Mouse (Mus musculus): ENCODE data around the gene Rnf130. TPM values are rescaled to one million over a fixed set of nuclear protein-coding genes. Genes with fewer than 3 reads are reported as not detected.

Gene Rnf130
- polyA plus RNA-seq, 1 experiment: 33.0 TPM

DNA sequence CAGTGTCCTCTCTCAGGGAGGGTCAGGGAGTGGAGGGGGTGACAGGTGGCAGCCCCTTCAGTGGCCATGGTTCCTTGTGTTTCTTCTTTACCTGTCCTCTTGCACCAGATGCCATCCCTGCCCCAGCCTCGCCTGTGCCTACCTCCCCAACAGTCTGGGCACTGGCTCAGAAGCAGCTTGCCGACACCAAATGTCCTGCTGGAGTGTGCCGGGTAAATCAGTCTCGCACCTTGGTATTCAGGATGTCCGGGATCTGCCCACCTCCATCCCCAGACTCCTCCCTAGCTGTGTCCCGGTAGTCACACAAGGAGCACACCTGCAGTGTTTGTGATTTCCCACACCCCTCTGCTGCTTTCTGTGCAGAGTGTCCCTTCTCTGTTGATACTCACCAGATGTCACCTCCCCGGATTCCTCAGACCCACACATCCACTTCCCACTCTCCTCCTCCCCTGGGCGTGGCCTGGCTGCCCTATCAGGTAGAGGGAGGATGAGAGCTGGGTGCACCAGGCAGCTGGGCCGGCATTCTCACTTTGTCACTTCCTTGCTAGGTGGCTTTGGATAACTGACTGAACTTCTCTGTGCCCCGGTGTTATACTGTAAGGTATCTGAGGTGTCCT, 113.2 kb downstream of the Rnf130 start:
- no peak overlapping the region for H3K4me3 ChIP-seq (replicated peaks; ENCODE audit: control insufficient read depth, low read depth, low read length)
- 69% methylated on average over 10 of the region's 10 CpGs for WGBS
- no peak for TF ChIP-seq POLR2A (IDR thresholded peaks at IDR 0.05; ENCODE audit: borderline replicate concordance, control insufficient read depth, low read depth, low read length)
- TF ChIP-seq CTCF (IDR thresholded peaks at IDR 0.05; ENCODE audit: control insufficient read depth, insufficient read depth, low read length): no peak
- peaks cover 2% of the 10 kb centered on the region; the same call in 1 of the 2 replicates for H3K4me1 ChIP-seq (ENCODE audit: control insufficient read depth, insufficient read depth, low read length)
- H3K27ac ChIP-seq (ENCODE audit: control insufficient read depth, insufficient read depth, low read depth, low read length, poor library complexity): no peak overlapping the region

GRCm38 (mm10) chr11:50139571-50139970, 114.4 kb downstream of the Rnf130 start:
- no peak for TF ChIP-seq POLR2A (IDR thresholded peaks at IDR 0.05; ENCODE audit: borderline replicate concordance, control insufficient read depth, low read depth, low read length)
- TF ChIP-seq CTCF (IDR thresholded peaks at IDR 0.05; ENCODE audit: control insufficient read depth, insufficient read depth, low read length): no peak
- Histone ChIP-seq H3K27ac (ENCODE audit: control insufficient read depth, insufficient read depth, low read depth, low read length, poor library complexity) (no peak overlapping the region), H3K4me1 (ENCODE audit: control insufficient read depth, insufficient read depth, low read length) (no peaks in the 10 kb centered on the region; the same call in 1 of the 2 replicates), H3K4me3 (replicated peaks; ENCODE audit: control insufficient read depth, low read depth, low read length) (no peak overlapping the region)
- 87% methylated on average over 7 of the region's 7 CpGs for WGBS

- no peak for TF ChIP-seq POLR2A (IDR thresholded peaks at IDR 0.05; ENCODE audit: borderline replicate concordance, control insufficient read depth, low read depth, low read length)
- TF ChIP-seq CTCF (IDR thresholded peaks at IDR 0.05; ENCODE audit: control insufficient read depth, insufficient read depth, low read length): no peak
- Histone ChIP-seq H3K4me1 (ENCODE audit: control insufficient read depth, insufficient read depth, low read length) (peaks cover 4% of the 10 kb centered on the region; the same call in 1 of the 2 replicates), H3K27ac (ENCODE audit: control insufficient read depth, insufficient read depth, low read depth, low read length, poor library complexity) (no peak overlapping the region), H3K4me3 (replicated peaks; ENCODE audit: control insufficient read depth, low read depth, low read length) (no peak overlapping the region)
- WGBS: 76% methylated on average over 3 of the region's 3 CpGs
Observed at GRCm38 (mm10) chr11:50145529-50145928, 120.4 kb downstream of the Rnf130 start.

- Histone ChIP-seq H3K4me3 (replicated peaks; ENCODE audit: control insufficient read depth, low read depth, low read length) (no peak overlapping the region), H3K27ac (ENCODE audit: control insufficient read depth, insufficient read depth, low read depth, low read length, poor library complexity) (no peak overlapping the region), H3K4me1 (ENCODE audit: control insufficient read depth, insufficient read depth, low read length) (peaks cover 4% of the 10 kb centered on the region; the same call in 1 of the 2 replicates)
- TF ChIP-seq CTCF (IDR thresholded peaks at IDR 0.05; ENCODE audit: control insufficient read depth, insufficient read depth, low read length) (no peak), POLR2A (IDR thresholded peaks at IDR 0.05; ENCODE audit: borderline replicate concordance, control insufficient read depth, low read depth, low read length) (no peak)
- 88% methylated on average over 13 of the region's 13 CpGs for WGBS
Observed at GRCm38 (mm10) chr11:50146121-50146520, 121.0 kb downstream of the Rnf130 start.

- Histone ChIP-seq H3K4me1 (ENCODE audit: control insufficient read depth, insufficient read depth, low read length) (peaks cover 4% of the 10 kb centered on the region; the same call in 1 of the 2 replicates), H3K27ac (ENCODE audit: control insufficient read depth, insufficient read depth, low read depth, low read length, poor library complexity) (no peak overlapping the region; the same call in 1 of the 2 replicates), H3K4me3 (replicated peaks; ENCODE audit: control insufficient read depth, low read depth, low read length) (no peak overlapping the region)
- WGBS: 33% methylated on average over 9 of the region's 9 CpGs
- TF ChIP-seq CTCF (IDR thresholded peaks at IDR 0.05; ENCODE audit: control insufficient read depth, insufficient read depth, low read length): no peak
- no peak for TF ChIP-seq POLR2A (IDR thresholded peaks at IDR 0.05; ENCODE audit: borderline replicate concordance, control insufficient read depth, low read depth, low read length)
Observed at GRCm38 (mm10) chr11:50147267-50147957, 122.3 kb downstream of the Rnf130 start.

- peaks cover 4% of the 10 kb centered on the region; the same call in 1 of the 2 replicates for H3K4me1 ChIP-seq (ENCODE audit: control insufficient read depth, insufficient read depth, low read length)
- H3K27ac ChIP-seq (ENCODE audit: control insufficient read depth, insufficient read depth, low read depth, low read length, poor library complexity): no peak overlapping the region
- no peak overlapping the region for H3K4me3 ChIP-seq (replicated peaks; ENCODE audit: control insufficient read depth, low read depth, low read length)
- WGBS: 90% methylated on average over 11 of the region's 11 CpGs
- TF ChIP-seq CTCF (IDR thresholded peaks at IDR 0.05; ENCODE audit: control insufficient read depth, insufficient read depth, low read length): no peak
- no peak for TF ChIP-seq POLR2A (IDR thresholded peaks at IDR 0.05; ENCODE audit: borderline replicate concordance, control insufficient read depth, low read depth, low read length)
Observed at GRCm38 (mm10) chr11:50147958-50148476, 122.9 kb downstream of the Rnf130 start.

GRCm38 (mm10) chr11:50149200-50149599, 124.1 kb downstream of the Rnf130 start:
- peaks cover 4% of the 10 kb centered on the region; the same call in 1 of the 2 replicates for H3K4me1 ChIP-seq (ENCODE audit: control insufficient read depth, insufficient read depth, low read length)
- TF ChIP-seq POLR2A (IDR thresholded peaks at IDR 0.05; ENCODE audit: borderline replicate concordance, control insufficient read depth, low read depth, low read length) (no peak), CTCF (IDR thresholded peaks at IDR 0.05; ENCODE audit: control insufficient read depth, insufficient read depth, low read length) (no peak)
- H3K4me3 ChIP-seq (replicated peaks; ENCODE audit: control insufficient read depth, low read depth, low read length): no peak overlapping the region
- H3K27ac ChIP-seq (ENCODE audit: control insufficient read depth, insufficient read depth, low read depth, low read length, poor library complexity): peak overlapping the region; percentile 49
- WGBS: 83% methylated on average over 7 of the region's 7 CpGs

DNA sequence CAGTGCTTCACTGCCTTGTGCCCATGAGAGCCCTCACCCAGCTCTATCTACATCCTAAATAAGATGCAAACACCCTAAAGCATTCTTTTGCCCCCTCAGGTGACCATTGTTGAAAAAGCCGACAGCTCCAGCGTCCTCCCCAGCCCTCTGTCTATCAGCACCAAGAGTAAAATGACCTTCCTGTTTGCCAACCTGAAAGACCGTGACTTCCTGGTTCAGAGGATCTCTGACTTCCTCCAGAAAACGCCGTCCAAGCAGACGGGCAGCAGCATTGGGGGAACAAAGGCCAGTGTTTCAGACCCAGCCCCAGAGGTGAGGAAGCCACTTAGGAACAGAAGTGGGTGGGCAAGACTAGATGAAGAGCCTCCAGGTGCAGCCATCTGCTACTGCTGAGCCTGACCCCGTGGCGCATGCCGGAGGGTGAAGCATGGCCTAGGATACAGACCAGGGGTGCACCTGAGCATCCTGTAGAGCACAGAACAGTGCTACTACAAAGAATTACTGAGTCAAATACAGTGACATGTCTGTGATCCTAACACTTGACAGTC, 124.5 kb downstream of the Rnf130 start:
- 57% methylated on average over 9 of the region's 9 CpGs for WGBS
- Histone ChIP-seq H3K4me3 (replicated peaks; ENCODE audit: control insufficient read depth, low read depth, low read length) (no peak overlapping the region), H3K27ac (ENCODE audit: control insufficient read depth, insufficient read depth, low read depth, low read length, poor library complexity) (peak overlapping the region; percentile 49), H3K4me1 (ENCODE audit: control insufficient read depth, insufficient read depth, low read length) (peaks cover 4% of the 10 kb centered on the region; the same call in 1 of the 2 replicates)
- no peak for TF ChIP-seq CTCF (IDR thresholded peaks at IDR 0.05; ENCODE audit: control insufficient read depth, insufficient read depth, low read length)
- TF ChIP-seq POLR2A (IDR thresholded peaks at IDR 0.05; ENCODE audit: borderline replicate concordance, control insufficient read depth, low read depth, low read length): no peak
